Mouse (Mus musculus): ENCODE results near the gene Agap1.

Agap1 gene

DNA sequence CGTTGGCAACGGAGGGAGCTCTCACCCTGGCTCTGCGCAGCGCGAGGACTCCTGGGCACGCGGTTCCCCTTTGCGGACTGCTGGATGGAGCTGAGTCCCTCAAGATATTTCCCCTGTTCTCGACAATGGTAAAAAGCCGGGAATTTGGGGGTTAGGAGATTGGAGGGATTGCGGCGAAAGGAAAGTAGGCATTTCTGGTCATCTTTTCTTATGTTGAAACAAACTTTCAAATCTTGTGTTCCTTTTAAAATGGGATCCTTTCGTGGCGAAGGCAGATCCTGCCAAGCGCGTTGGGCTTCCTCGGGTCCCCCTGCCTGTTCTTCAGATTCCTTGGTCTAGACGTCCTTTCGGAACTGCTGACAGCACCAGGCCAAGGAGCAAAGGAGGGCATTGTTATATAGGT is 477.4 kb downstream of the Agap1 start:
- no peak for DNase-seq (ENCODE audit: low spot score in 2 of 2)

GRCm38 (mm10) chr1:89932616-89933015 is 478.0 kb downstream of the Agap1 start:
- no peak for DNase-seq (ENCODE audit: low spot score in 2 of 2)

- DNase-seq (ENCODE audit: low spot score in 2 of 2) = no peak
Measured at GRCm38 (mm10) chr1:89933028-89933427, 478.4 kb downstream of the Agap1 start.

- no peak for DNase-seq (ENCODE audit: low spot score in 2 of 2)
Measured at GRCm38 (mm10) chr1:89933786-89934185, 479.2 kb downstream of the Agap1 start.

DNA sequence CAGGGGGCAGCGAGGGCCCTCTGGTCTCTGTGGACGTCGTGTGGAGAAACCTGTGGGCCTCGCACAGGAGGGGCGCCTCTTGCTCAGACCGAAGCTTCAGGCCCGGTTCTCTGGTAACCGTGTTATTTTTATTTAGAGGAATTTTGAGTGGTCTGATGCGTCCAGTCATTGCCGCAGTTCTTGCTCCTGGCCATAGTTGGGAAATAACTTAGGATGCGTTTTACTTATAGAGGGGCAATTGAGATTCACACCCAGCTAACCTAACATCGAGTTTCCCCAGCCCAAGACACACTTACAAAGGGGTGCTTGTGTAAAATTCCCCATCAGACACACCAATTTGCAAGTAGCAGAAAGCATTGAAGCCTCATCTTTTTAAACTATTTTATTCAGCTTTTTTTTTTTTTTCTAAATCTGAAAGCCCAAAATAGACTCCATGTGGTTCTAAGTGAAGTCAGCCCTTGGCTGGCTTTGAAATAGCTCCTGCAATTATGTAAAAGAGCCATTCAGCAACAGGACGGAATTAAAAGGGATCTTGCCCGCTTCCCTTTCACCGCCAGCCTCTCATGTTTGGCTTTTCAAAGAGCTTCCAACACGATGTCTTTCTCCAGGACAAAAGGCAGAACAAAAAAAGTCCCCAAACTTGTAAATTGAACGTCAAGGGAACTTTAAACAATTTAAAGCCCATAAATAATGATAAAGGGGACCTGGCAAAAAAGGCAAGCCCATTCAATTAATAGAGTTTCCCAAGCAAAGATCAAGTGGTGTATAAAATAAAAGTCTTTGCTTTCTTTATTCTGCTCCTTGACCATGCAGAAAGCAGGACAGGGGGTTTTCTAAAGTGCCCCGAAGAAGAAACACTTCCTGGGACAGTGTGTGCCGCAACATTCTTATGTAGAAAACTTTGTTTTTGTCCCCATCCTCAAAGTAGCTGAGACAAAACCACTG is 480.0 kb downstream of the Agap1 start:
- no peak for DNase-seq (ENCODE audit: low spot score in 2 of 2)

DNA sequence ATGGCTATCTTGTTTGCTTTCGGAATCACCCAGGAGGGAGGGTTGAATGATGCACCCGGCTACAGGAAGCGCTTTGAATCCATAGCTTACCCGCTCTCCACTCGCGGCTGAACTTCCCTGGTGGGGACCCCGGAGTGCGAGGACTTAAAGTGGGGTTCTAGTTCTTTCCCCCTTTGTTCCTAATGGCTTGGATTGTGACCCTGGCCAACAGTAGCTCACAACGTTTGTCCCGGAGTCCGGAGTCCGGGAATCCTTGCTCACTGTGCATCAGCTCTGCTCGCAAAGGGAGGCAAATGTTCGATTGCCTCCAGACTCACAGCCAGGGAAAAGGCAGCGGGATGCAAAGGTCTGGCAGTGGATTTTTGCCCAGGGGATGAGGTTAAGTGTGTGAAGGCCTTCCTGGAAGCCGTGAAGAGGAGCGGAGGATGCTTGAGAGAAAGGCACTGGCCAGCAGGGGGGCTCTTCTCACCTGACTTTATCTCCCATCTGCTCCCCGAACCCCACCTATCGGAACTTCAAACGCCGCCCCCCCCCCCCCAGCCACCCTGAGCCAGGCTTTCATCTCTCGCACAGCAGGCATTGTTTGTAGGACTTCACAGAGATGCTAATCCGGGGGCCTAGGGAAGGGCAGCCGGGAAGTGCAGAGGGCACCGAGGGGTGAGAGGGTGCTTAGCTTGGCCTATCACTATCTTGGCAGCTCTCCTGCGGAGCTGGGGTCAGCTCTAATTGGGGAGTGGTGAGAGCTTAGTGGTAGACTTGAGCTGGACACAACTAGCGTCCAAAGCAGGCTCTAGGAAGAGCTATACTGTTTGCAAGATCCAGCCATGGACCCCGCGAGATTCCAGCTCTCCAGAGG is 481.1 kb downstream of the Agap1 start:
- no peak for DNase-seq (ENCODE audit: low spot score in 2 of 2)

GRCm38 (mm10) chr1:89938884-89939595 is 484.4 kb downstream of the Agap1 start:
- no peak for DNase-seq (ENCODE audit: low spot score in 2 of 2)

DNA sequence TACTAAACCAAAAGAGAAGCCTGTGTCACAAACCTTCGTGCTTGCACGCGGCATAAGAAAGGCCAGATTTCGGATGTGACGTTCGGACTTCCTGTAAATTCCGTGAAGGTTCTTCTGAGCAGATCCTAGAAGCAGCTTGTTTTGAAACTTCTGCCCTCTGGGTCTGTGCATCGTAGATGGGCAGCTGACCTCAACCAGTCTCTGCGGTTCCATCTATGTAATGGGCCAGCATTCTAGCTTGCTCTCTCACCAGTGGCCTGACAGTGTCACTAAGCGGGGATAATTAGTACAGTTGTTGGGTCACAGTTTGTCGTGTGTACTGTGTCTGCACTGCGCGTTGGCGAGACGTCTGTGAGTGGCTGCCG is 485.0 kb downstream of the Agap1 start:
- DNase-seq (ENCODE audit: low spot score in 2 of 2) = no peak

DNA sequence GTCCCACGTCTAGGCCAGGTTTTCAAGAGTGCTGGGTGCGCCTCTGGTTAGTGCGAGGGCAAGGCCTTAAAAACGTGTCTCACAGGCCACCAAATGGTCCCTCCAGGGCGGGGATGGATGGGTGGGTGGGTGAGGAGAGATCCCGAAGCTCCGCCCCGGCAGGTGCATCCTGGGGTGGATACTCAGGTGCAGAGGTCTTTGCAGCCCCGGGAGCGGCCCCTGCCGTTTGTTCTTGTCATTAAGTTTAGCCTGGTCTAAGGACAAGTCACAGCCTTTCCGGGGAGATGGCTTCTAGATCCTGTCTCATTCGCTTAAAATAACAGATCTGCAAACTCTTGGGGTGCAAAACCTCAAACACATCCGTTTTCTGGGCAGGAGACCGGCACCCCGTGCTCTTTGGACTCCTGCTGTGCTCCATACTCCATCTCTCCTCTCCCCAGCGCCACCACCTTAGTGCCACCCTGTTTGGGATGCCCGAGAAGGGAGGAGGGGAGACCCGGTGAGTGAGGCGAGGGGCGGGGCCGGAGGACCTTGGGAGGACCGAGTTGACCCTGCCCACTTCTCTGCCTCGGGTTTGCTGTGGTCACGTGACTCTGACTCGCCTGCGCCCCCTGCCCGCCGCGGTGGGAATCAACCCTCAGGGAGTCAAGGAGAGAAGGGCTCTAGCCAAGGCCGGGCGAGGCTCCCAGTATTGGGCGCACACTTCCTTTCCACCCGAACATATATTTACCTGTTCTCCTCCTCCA is 485.5 kb downstream of the Agap1 start:
- DNase-seq (ENCODE audit: low spot score in 2 of 2) = no peak

GRCm38 (mm10) chr1:89940961-89941524 is 486.4 kb downstream of the Agap1 start:
- DNase-seq (ENCODE audit: low spot score in 2 of 2) = no peak

- no peak for DNase-seq (ENCODE audit: low spot score in 2 of 2)
Measured at GRCm38 (mm10) chr1:89941701-89942381, 487.2 kb downstream of the Agap1 start.

DNA sequence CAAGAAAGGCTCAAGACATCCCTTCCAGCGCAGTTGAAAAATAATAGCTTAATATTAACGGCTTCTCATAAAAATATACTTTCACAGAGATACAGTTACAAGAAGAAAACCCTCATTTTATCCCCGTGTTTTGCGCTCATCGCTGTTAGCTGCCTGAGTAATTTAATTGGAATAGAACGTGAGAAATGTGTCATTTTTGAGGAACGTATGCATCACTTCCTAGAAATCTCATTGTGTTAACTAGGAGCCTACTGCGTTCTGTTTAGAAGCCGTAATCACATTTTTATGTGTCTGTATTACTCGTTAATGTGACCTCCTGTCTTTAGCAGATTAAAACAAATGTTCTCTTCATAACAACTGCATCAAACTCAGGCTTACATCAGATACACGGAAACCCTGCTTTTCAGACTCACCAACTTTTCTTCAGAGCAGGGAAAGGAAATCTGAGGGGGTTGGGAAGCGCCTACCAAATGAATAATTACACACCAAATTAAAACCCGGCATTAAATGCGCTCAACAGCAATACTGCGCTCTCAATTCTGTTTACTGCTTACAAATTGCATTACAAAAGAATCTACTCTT is 487.9 kb downstream of the Agap1 start:
- no peak for DNase-seq (ENCODE audit: low spot score in 2 of 2)

- DNase-seq (ENCODE audit: low spot score in 2 of 2) = peak; percentile 37 to 42
Measured at GRCm38 (mm10) chr1:89943202-89943601, 488.6 kb downstream of the Agap1 start.
